Mouse (Mus musculus) liver, adult (tissue): Measurements from ENCODE around the gene Copb1.

ENCODE experiments used
- GATA4 ChIP-seq: IDR thresholded peaks from 2 replicates; pipeline ENCODE4 v1.6.1; 2014; ENCODE audit warnings: mild to moderate bottlenecking, low read length; ENCODE audit not compliant: insufficient replicate concordance

The Copb1 gene

GRCm38 (mm10) chr7:114251684-114252083 lies 2.8 kb downstream of the Copb1 start:
- no peak for TF ChIP-seq GATA4

- no peak for TF ChIP-seq GATA4
Measured at GRCm38 (mm10) chr7:114233980-114234379, 20.5 kb downstream of the Copb1 start.

- TF ChIP-seq GATA4, result no peak
Measured at GRCm38 (mm10) chr7:114232982-114233381, 21.5 kb downstream of the Copb1 start.

GRCm38 (mm10) chr7:114231857-114232256 lies 22.7 kb downstream of the Copb1 start:
- no peak for TF ChIP-seq GATA4

- TF ChIP-seq GATA4, result no peak
Measured at GRCm38 (mm10) chr7:114226521-114226920, 28.0 kb downstream of the Copb1 start.

GRCm38 (mm10) chr7:114220433-114220832 lies 34.1 kb downstream of the Copb1 start:
- no peak for TF ChIP-seq GATA4

GRCm38 (mm10) chr7:114216908-114217307 lies 37.6 kb downstream of the Copb1 start:
- no peak for TF ChIP-seq GATA4

- no peak for TF ChIP-seq GATA4
Measured at GRCm38 (mm10) chr7:114214385-114214784, 40.1 kb downstream of the Copb1 start.

GRCm38 (mm10) chr7:114213537-114213936 lies 41.0 kb downstream of the Copb1 start:
- TF ChIP-seq GATA4, result no peak

- no peak for TF ChIP-seq GATA4
Measured at GRCm38 (mm10) chr7:114210618-114211017, 43.9 kb downstream of the Copb1 start.

GRCm38 (mm10) chr7:114209841-114210240 lies 44.7 kb downstream of the Copb1 start:
- TF ChIP-seq GATA4, result no peak

- TF ChIP-seq GATA4, result no peak
Measured at GRCm38 (mm10) chr7:114203491-114204359, 50.8 kb downstream of the Copb1 start.

GRCm38 (mm10) chr7:114202972-114203404 lies 51.5 kb downstream of the Copb1 start:
- no peak for TF ChIP-seq GATA4

- no peak for TF ChIP-seq GATA4
Measured at GRCm38 (mm10) chr7:114200651-114201050, 53.9 kb downstream of the Copb1 start.

- no peak for TF ChIP-seq GATA4
Measured at GRCm38 (mm10) chr7:114199428-114200110, 54.9 kb downstream of the Copb1 start.

- no peak for TF ChIP-seq GATA4
Measured at GRCm38 (mm10) chr7:114198252-114198651, 56.3 kb downstream of the Copb1 start.

- TF ChIP-seq GATA4, result no peak
Measured at GRCm38 (mm10) chr7:114194224-114194623, 60.3 kb downstream of the Copb1 start.
